Mouse (Mus musculus) midbrain, embryonic 11.5 days (tissue): ENCODE results near the gene Dnajb3. TPM values are rescaled to one million over a fixed set of nuclear protein-coding genes. Genes with fewer than 3 reads are reported as not detected.

Source experiments
- ATAC-seq: fragments of 200-750 bp; cut with Nextera tagmentation; 2 replicates; pipeline ENCODE4 v1.8.0; 2017; ENCODE audit warnings: moderate TSS enrichment, moderate library complexity; ENCODE audit not compliant: low FRiP score
- DNase-seq: peaks from one replicate; pipeline ENCODE4 v3.0.0; 2015; ENCODE audit warnings: low spot score; ENCODE audit errors: missing footprints
- H3K27ac ChIP-seq: fragments of 300-500 bp; sonication (generic); 2 replicates; pipeline ENCODE4 v1.5.1; 2014; ENCODE audit warnings: low read depth, low read length
- H3K27me3 ChIP-seq: fragments of 300-500 bp; sonication (generic); 2 replicates; pipeline ENCODE4 v1.6.1; 2014; ENCODE audit warnings: mild to moderate bottlenecking, low read length, moderate library complexity, mixed read lengths; ENCODE audit not compliant: control insufficient read depth, insufficient read depth
- H3K36me3 ChIP-seq: fragments of 300-500 bp; sonication (generic); 2 replicates; pipeline ENCODE4 v1.6.1; 2014; ENCODE audit warnings: mild to moderate bottlenecking, low read length, moderate library complexity, mixed read lengths; ENCODE audit not compliant: control insufficient read depth, insufficient read depth
- H3K4me1 ChIP-seq: fragments of 300-500 bp; sonication (generic); 2 replicates; pipeline ENCODE4 v1.6.1; 2014; ENCODE audit warnings: low read length; ENCODE audit not compliant: control insufficient read depth, insufficient read depth
- H3K4me2 ChIP-seq: fragments of 300-500 bp; sonication (generic); 2 replicates; pipeline ENCODE4 v1.6.1; 2014; ENCODE audit warnings: mild to moderate bottlenecking, moderate library complexity
- H3K4me3 ChIP-seq: fragments of 300-500 bp; sonication (generic); 2 replicates; pipeline ENCODE4 v1.5.1; 2014; ENCODE audit warnings: low read depth, low read length
- H3K9ac ChIP-seq: fragments of 300-500 bp; sonication (generic); 2 replicates; pipeline ENCODE4 v1.6.1; 2014; ENCODE audit warnings: low read length
- H3K9me3 ChIP-seq: fragments of 300-500 bp; sonication (generic); 2 replicates; pipeline ENCODE4 v1.6.1; 2016; ENCODE audit warnings: low read length; ENCODE audit not compliant: control insufficient read depth
- WGBS: fragments of 180-500 bp; shearing (Covaris S2); extraction: QIAGEN DNeasy Blood & Tissue Kit; methylation state at CpG from one replicate; pipeline ENCODE4 v1.1.7; 2014; 5-methylcytosine and 5-hydroxymethylcytosine counted together
- polyA plus RNA-seq: library from polyadenylated mRNA; unstranded; fragments of >200 nt; fragmentation: Nextera tagmentation; extraction: Ambion mirVana; gene quantifications from 2 replicates; pipeline ENCODE4 v1.2.1, GENCODE M21; 2014

Dnajb3 gene
- polyA plus RNA-seq, 1 experiment from 2014 or later = 13.4 TPM

DNA sequence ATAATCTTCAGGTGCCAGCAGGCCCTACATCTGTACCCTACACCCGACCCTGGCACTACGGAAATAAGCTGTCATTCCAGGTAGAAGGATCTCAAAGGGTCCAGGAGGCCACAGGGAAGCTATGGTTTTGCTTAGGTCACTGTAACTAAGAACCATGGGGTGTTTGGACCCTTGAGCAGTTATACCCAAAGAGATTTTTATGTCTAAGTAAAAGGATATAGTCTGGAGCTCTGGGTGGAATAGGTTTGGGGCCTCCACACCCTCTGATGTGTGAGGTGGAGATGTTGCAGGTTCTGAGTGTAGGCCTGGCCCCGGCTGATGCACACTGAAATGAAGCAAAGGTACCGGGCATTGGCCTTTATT lies 28.6 kb upstream of the Dnajb3 start:
- Histone ChIP-seq H3K4me1 (no peaks in the 10 kb centered on the region), H3K27ac (no peak overlapping the region), H3K4me2 (no peak overlapping the region), H3K9me3 (peaks cover 97% of the 10 kb centered on the region), H3K27me3 (no peaks in the 10 kb centered on the region), H3K4me3 (no peak overlapping the region), H3K36me3 (no peaks in the 10 kb centered on the region), H3K9ac (no peak overlapping the region)
- no peak for DNase-seq
- WGBS = 64% methylated on average over 4 of the region's 4 CpGs
- ATAC-seq = no peak

DNA sequence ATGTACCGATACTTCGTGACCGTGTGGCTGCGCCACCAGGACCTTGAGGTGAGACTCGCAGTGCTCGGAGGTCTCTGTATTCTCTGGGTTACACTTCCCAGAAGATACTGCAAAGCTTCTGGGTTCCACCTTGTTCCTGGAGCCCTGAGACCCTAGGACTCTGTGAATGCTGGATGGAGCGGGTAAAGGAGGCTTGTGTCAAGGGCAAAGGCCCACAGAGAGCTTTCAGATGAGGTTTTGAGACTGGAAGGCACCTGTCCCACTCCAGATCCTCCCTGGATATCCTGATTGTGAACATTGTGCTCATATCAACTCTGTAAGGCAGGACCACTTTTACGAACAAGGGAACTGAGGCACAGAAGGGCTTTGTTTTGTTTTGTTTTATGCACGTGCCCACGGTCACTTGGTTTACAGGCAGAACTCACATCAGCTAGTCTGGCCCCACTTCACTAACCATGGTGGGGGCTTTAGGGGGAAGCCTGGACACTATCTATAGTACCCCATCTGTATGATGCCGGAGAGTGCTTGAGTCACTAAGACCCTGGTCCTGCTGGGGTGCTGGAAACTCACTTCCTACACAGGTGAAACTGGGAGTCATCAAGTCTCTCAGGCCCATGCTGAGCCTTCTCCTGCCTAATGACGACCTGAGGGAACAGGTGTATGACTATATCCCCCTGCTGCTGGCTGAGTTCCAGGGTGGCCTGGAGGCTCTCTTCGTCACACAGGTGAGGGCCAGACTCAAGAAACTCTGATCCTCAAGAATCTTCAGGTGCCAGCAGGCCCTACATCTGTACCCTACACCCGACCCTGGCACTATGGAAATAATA lies 28.1 kb upstream of the Dnajb3 start:
- Histone ChIP-seq H3K27ac (no peak overlapping the region), H3K27me3 (no peaks in the 10 kb centered on the region), H3K9me3 (peaks cover 97% of the 10 kb centered on the region), H3K4me1 (no peaks in the 10 kb centered on the region), H3K9ac (no peak overlapping the region), H3K4me3 (no peak overlapping the region), H3K4me2 (no peak overlapping the region), H3K36me3 (no peaks in the 10 kb centered on the region)
- DNase-seq (no peak), ATAC-seq (0 out of 2 replicates have a peak, but pooled peaks have one; percentile 4)
- 69% methylated on average over 14 of the region's 14 CpGs for WGBS

DNA sequence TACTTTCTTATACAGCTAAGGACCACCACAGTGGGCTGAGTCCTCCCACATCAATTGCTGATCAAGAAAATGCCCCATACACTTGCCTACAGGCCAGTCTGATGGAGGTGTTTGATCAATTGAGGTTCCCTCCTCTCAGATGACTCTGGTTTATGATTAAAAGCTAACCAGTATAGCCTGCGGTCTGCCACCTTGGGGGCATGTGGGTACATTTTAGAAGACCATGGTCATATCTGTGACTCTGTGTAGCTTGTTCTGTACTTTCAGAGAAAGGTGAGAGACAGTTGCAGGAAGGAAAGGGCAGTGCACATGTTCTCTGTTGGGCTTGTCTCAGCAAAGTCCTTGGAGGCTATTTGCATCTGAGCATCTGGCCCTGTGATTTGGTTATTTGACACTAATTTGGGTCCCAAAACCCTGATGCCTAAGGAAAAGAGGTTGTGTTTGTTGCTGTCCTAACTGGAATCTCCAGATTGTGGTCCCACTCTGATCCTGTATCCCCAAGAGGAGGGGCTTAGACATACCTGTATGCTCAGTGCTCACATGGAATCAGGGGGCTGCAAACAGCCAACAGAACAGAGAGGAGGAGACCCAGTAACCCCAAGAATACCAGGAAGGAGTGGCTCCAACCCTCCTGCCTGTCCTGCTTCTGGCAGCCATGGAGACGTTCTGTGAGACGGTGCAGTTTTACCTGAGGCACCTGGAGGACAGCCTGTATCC lies 27.2 kb upstream of the Dnajb3 start:
- WGBS = 55% methylated on average over 3 of the region's 3 CpGs
- H3K9ac ChIP-seq = no peak overlapping the region
- no peaks in the 10 kb centered on the region for H3K36me3 ChIP-seq
- no peak overlapping the region for H3K4me3 ChIP-seq
- H3K9me3 ChIP-seq = peaks cover 97% of the 10 kb centered on the region
- no peak overlapping the region for H3K27ac ChIP-seq
- no peak overlapping the region for H3K4me2 ChIP-seq
- no peaks in the 10 kb centered on the region for H3K27me3 ChIP-seq
- ATAC-seq (no peak), DNase-seq (no peak)
- no peaks in the 10 kb centered on the region for H3K4me1 ChIP-seq

DNA sequence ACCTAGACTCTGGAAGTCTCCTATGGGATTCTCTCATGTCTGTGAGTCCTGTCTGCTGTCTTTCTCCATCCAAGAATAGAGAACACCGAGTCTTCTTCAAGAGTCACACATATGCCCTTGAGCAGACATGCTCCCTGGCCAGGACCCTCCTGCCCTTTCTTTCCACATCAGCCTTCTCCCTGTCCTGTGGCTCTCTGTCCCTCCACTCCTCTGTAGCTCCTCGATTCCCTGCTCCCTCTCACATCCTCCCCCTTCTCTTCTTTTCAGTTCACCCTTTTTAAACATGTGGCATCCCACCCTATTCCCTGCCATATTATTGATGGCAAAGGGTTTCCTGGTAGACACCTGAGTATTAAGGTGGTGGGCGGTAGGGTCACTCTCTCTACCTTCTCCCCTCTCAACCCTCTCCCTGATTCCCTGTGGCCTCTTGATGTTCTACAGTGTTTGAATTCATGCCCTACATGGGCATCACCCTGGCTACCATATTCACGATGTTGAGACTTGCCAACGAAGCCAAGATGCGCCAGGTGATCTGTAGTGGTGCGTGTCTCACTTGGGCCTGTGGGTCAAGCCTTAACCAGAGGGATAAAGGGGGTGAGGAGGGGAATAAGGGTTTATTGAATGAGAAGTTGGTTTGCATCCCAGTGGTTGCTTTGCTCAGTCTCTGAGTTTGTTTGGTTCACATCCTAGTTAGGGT lies 26.4 kb upstream of the Dnajb3 start:
- Histone ChIP-seq H3K9me3 (peaks cover 97% of the 10 kb centered on the region), H3K27ac (no peak overlapping the region), H3K4me1 (no peaks in the 10 kb centered on the region), H3K4me3 (no peak overlapping the region), H3K9ac (no peak overlapping the region), H3K27me3 (no peaks in the 10 kb centered on the region), H3K36me3 (no peaks in the 10 kb centered on the region), H3K4me2 (no peak overlapping the region)
- DNase-seq (no peak), ATAC-seq (no peak)
- 67% methylated on average over 7 of the region's 7 CpGs for WGBS

DNA sequence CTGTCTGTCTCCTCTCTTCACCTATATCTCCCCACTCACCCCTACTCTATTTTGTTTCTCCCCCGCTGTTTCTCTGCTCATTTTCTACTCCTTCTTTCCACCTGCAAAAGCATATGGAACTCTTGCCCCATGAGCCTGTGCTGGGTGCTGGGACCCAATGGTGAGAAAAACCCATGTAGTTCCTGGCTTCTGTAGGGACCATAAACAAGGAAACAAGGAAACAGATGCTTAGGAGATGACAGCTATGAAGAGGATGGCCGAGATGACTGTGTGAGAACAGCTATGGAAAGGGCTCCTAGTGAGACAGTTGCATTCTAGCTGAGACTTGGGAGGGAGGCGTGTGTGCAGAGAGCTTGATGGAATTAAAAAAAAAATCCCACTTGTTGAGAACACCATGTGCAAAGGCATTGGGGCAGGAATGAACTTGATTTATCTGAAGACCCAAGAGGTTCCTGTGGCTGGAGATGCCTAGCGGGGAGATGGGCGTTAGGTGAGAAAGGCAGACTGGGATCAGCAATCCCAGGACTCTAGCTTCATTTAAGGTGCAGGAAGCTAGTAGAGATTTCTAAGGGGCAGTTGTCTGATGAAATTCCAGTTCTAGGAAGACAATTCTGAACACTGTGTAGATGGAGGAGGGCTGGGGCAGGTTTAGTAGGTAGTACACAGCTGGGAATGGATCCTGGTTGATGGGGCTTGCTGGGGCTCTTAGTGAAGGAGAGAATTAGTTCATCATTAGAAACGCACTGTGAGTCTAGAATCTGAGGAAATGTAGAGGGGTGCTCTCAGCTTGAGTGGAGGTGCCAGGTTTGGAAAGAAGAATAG lies 25.6 kb upstream of the Dnajb3 start:
- DNase-seq (no peak), ATAC-seq (no peak)
- WGBS = 76% methylated on average over 6 of the region's 6 CpGs

DNA sequence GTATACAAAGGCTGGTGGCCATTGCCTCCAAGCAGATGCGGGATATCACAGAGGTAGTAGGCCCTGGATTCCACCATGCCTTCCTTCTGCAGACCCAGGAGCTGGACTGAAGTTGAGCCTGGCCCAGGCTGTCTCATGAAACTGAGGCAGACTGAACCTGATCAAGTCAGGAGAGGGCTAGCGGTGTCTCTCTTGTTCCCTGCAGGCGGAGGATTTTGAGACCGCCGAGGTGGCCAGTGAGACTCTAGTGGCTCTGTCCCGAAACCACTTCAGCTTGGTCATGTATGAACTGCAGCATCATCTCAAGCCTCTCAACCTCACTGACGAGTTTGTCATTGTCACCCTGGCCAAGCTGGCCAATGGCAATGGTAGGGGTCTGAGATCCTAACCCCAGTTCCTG lies 24.8 kb upstream of the Dnajb3 start:
- DNase-seq = no peak
- WGBS = 68% methylated on average over 7 of the region's 7 CpGs

More for the DNA sequence above, 25.6 kb upstream of the Dnajb3 start:
- H3K36me3 ChIP-seq = no peaks in the 10 kb centered on the region
- H3K4me3 ChIP-seq = no peak overlapping the region
- H3K4me2 ChIP-seq = no peak overlapping the region
- no peaks in the 10 kb centered on the region for H3K27me3 ChIP-seq
- no peak overlapping the region for H3K9ac ChIP-seq
- H3K27ac ChIP-seq = no peak overlapping the region
- H3K4me1 ChIP-seq = no peaks in the 10 kb centered on the region
- H3K9me3 ChIP-seq = peaks cover 100% of the 10 kb centered on the region

DNA sequence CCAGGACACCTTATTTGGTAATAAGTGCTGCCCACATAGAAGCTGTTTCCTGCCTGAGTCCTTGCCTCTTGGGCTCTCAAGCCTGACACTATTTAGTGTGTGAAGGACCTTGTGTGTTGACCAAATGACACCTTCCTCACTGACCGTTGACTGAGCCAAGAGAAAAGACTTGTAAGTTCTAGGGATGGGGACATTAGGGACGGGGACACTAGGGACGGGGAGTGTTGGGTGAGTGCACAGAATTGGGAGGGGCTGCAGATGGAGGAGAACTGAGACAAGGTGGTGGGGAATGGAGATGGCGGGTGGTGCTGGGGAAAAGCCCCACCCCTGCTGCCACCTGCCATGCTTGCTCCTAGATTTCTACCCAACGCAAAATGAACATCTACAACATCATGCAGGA lies 24.4 kb upstream of the Dnajb3 start:
- Histone ChIP-seq H3K9ac (no peak overlapping the region), H3K9me3 (peaks cover 98% of the 10 kb centered on the region), H3K27ac (no peak overlapping the region), H3K4me3 (no peak overlapping the region), H3K4me2 (no peak overlapping the region), H3K4me1 (no peaks in the 10 kb centered on the region), H3K36me3 (no peaks in the 10 kb centered on the region), H3K27me3 (no peaks in the 10 kb centered on the region)
- WGBS = 83% methylated on average over 5 of the region's 5 CpGs
- ATAC-seq (peak; percentile 8; the same call in 1 of the 2 replicates), DNase-seq (no peak)

More for the DNA sequence above, 24.8 kb upstream of the Dnajb3 start:
- H3K4me1 ChIP-seq = no peaks in the 10 kb centered on the region
- H3K4me3 ChIP-seq = no peak overlapping the region
- no peak overlapping the region for H3K9ac ChIP-seq
- H3K27ac ChIP-seq = no peak overlapping the region
- H3K9me3 ChIP-seq = peaks cover 100% of the 10 kb centered on the region
- H3K27me3 ChIP-seq = no peaks in the 10 kb centered on the region
- H3K36me3 ChIP-seq = no peaks in the 10 kb centered on the region
- ATAC-seq = no peak
- no peak overlapping the region for H3K4me2 ChIP-seq

DNA sequence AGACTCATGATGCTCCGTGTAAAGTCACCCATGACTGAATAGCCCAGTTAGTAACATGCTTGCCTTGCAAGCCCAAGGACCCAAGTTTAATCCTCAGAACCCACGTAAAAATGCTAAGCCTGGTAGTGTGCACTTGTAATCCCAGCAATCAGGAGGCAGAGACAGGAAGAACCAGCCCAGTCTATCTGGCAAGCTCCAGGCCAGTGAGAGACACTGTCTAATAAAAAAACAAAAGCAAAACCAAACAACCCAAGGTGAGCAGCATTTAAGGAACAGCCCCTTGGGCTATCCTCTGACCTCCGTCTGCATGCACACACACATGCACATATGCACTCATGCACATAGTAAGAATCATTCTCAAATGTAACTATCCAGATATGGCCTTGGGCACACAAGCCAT lies 24.0 kb upstream of the Dnajb3 start:
- Histone ChIP-seq H3K36me3 (no peaks in the 10 kb centered on the region), H3K4me2 (no peak overlapping the region), H3K27ac (no peak overlapping the region), H3K4me3 (no peak overlapping the region), H3K27me3 (no peaks in the 10 kb centered on the region), H3K9me3 (peaks cover 93% of the 10 kb centered on the region), H3K9ac (no peak overlapping the region), H3K4me1 (no peaks in the 10 kb centered on the region)
- no peak for DNase-seq
- WGBS = 78% methylated on average over 3 of the region's 3 CpGs
- no peak for ATAC-seq
